Mouse (Mus musculus) neural tube, embryonic 10.5 days (tissue): ENCODE data around the gene Adamts4.

Experiments
- DNase-seq: peaks from one replicate; pipeline ENCODE4 v3.0.0-alpha.2; 2017; ENCODE audit warnings: low spot score; ENCODE audit errors: extremely low spot score

Adamts4 gene

GRCm38 (mm10) chr1:171252415-171252814, 2.2 kb downstream of the Adamts4 start:
- no peak for DNase-seq

DNA sequence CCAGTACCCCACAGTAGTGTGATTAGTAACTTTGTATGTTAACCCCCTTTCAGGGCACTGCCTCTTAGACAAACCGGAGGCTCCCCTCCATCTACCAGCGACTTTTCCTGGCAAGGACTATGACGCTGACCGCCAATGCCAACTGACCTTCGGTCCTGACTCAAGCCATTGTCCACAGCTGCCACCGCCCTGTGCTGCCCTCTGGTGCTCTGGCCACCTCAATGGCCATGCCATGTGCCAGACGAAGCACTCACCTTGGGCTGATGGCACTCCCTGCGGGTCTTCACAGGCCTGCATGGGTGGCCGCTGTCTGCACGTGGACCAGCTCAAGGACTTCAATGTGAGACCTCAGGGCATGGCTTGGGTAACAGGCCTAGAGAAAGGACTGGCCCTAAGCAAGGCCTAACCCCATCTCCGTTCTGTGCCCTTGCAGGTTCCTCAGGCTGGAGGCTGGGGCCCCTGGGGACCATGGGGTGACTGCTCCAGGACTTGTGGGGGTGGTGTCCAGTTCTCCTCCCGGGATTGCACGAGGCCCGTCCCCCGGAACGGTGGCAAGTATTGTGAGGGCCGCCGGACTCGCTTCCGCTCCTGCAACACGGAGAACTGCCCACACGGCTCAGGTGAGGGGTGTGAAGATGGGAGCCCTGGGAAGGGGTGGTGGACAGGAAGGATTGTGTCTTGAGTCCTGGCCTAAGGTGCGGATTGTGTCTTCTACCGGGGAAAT, 6.0 kb downstream of the Adamts4 start:
- no peak for DNase-seq

GRCm38 (mm10) chr1:171256937-171257548, 6.8 kb downstream of the Adamts4 start:
- DNase-seq: peak; percentile 66

GRCm38 (mm10) chr1:171257781-171258180, 7.6 kb downstream of the Adamts4 start:
- no peak for DNase-seq

DNA sequence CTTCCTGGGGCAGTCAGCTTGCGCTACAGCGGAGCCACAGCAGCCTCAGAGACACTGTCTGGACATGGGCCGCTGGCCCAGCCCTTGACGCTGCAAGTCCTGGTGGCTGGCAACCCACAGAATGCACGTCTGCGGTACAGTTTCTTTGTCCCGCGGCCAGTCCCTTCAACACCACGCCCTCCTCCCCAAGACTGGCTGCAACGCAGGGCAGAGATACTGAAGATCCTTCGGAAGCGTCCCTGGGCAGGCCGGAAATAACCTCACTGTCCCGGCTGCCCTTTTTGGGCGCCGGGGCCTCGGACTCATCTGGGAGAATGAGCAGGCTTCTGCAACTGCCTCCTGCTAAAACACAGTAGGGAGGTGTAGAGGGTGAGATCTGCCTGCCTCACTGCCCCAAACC, 8.7 kb downstream of the Adamts4 start:
- DNase-seq: no peak

GRCm38 (mm10) chr1:171260316-171260715, 10.1 kb downstream of the Adamts4 start:
- no peak for DNase-seq

- no peak for DNase-seq
Measured at GRCm38 (mm10) chr1:171262594-171263130, 12.4 kb downstream of the Adamts4 start.

DNA sequence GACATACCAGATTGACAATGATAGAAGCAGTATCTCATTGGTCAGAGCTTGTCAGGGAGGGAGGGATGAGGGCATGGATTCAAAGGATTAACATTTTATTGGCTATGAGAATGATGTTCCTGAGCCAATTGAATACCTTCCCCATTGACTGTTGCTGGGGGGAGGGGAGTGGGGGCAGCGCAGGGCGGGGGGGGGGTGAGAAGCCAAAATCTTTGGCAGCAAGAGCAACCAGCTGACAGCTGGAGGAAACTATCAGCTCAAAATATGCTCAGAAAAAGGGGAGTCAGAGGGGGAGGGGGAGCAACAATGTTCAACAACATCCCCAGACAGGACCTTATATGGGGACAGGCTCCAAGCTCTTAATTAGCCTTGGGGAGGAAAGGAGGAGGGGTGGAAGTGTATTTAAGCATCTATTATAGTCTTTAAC, 13.0 kb downstream of the Adamts4 start:
- DNase-seq: no peak

- DNase-seq: no peak
Measured at GRCm38 (mm10) chr1:171263666-171264461, 13.6 kb downstream of the Adamts4 start.

DNA sequence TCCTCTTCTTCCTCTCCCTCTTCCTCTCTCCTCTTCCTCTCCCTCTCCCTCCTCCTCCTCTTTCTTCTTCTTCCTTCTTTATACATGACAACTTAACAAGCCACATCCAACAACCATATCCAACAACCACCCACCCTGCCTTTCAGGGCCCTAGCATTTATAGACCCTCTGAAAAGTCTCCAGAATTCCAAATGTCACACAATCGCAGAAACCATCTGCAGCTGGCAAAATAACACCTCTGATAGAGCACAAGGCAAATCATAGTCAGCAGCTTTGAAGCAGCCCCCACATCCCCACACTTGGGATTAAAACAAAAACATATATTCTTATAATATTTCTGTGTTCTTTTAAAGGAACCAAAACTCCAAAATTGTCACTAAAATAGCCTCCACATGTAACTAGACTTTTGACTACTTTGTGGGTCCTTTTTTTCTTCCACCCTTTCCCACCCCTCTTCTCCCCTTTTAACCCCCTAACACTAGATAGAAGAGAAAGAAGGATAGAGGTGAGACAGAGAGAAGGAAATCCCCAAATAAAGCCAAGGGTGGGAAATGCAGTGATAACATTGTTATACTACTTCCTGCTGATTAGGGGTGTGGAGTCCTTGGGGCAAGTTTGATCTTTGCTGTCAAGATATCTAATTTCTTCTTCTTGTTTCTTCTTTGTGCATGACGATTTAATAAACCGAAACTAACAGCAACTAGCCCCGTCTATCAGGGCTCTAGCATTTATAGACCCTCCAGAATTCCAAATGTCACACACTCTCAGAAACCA, 15.9 kb downstream of the Adamts4 start:
- no peak for DNase-seq

- no peak for DNase-seq
Measured at GRCm38 (mm10) chr1:171268341-171268740, 18.1 kb downstream of the Adamts4 start.

- peak; percentile 96 for DNase-seq
Measured at GRCm38 (mm10) chr1:171269848-171270572, 19.8 kb downstream of the Adamts4 start, which contains the start of gene B4galt3. Gene B4galt3 (plus strand): TSS chr1:171270328.

GRCm38 (mm10) chr1:171270573-171270900, 20.3 kb downstream of the Adamts4 start:
- DNase-seq: no peak

DNA sequence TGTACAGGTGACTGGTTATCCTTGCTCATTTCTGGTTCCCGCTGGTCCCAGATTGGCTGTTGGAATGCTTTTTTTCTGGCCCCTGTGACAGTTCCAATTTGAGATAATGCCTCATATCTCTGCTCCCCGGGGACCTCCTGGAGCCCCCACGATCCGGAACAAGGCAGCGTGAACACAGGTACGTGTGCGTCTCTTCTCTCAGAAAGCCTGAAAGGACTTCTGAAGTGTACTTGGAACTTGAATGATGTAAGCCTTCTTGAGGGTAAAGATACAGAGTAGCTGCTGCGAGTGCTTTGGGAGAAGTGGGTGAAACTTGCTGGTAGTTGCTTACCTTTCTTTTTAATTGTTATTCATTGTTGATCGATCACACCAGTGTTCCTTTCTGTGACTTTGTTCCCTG, 21.0 kb downstream of the Adamts4 start:
- no peak for DNase-seq

DNA sequence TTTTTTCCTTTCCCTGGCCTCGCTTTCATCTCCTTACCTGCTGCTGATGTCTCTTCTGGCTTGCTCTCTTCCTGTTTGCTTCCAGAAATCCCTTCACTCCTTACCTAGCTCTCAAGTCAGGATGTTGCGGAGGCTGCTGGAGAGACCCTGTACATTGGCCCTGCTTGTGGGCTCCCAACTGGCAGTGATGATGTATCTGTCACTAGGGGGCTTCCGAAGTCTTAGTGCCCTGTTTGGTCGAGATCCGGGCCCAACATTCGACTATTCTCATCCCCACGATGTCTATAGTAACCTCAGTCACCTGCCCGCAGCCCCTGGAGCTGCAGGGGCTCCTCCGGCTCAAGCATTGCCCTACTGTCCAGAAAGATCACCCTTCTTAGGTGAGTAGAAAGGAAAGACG, 21.4 kb downstream of the Adamts4 start:
- DNase-seq: no peak

DNA sequence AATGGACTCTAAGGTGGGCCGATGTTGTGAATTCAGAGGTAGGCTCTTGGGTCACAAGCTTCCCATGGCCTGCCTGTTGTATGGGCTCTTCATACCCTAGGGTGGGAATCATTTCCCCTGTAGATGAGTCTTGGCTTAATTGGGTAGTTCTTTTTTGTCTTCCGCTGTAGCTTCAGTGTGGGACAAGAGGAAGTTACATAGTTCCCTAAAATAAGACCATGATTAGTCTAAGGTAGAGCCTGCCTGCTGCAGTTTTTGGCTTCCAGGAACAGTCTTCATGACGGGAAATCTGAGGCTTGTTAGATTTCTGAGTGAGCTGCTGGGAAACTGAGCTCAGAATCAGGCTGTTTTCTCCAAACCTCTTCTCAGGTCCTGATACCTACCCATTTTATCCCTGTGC, 21.9 kb downstream of the Adamts4 start:
- no peak for DNase-seq

DNA sequence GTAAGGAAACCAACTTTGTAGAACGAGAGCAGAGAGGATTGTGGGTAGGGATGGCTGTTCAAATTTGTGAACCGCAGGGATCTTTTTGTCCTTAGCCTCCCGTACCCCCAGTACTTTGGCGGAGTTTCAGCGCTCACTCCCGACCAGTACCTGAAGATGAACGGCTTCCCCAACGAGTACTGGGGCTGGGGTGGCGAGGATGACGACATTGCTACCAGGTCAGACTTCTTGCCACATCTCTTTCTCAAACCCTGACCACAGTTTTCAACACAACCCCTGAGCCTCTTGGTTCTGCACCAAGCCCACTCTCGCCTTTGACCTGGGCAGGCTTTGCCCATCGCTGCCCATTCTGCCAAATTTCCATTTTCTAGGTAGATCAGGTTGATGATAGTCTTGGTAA, 23.9 kb downstream of the Adamts4 start:
- no peak for DNase-seq

DNA sequence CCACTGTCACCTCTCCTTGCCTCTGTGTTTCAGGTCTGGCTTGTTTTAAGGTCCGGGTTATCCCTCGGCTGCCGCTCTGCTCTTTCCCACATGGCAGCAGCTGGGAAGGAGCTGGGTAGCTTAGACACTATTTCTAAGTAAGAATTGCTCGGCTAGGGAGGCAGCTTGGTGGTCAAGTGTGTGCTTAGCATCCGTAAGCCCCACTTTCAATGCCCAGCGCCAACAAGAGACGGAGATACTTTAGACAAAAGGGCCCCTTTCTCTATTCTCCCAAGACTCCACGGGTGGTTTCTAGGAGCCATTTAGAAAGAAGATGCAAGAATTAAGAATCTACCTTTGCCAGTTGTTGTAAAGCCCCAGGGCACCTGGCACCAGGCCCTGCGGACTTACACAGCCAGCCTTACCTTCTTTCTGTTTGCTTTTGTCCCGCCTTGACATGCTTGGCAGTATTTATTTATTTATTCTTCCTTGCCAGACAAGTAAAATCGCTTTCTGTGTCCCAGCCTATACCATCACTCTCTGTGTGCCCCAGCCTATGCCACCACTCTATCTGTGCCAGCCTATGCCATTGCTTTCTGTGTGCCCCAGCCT, 25.0 kb downstream of the Adamts4 start:
- DNase-seq: no peak

GRCm38 (mm10) chr1:171276110-171276748, 26.0 kb downstream of the Adamts4 start:
- DNase-seq: no peak

- DNase-seq: no peak
Measured at GRCm38 (mm10) chr1:171277736-171278135, 27.5 kb downstream of the Adamts4 start.
